Mouse (Mus musculus) liver, embryonic 14.5 days (tissue): ENCODE measurements around the gene Ptgs1.

Experiments
- CTCF ChIP-seq: IDR thresholded peaks from 2 replicates; pipeline ENCODE4 v1.5.1; 2016; ENCODE audit warnings: antibody characterized with exemption, low read depth, control low read depth
- EP300 ChIP-seq: IDR thresholded peaks from 2 replicates; pipeline ENCODE4 v1.6.1; 2016; ENCODE audit warnings: antibody characterized with exemption, low read depth

DNA sequence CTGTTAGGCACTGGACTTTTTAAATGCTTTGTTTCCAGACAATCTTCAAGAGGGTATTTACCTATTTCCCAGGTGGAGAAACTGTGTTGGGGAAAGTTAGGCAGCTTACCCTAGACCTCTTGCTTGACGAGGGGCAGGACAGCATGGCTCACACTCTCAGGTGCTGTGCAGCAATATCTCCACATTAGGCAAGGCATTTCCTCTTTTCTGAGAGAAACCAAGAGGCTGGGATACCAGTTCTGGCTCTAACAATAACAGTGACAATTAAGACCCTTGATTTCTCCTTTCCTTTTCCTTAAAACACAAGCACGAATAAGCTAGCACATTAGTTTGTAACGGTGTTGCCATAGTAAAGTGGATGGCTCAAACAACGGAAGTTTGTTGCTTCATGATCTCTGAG lies 40.9 kb downstream of the Ptgs1 start:
- no peak for TF ChIP-seq CTCF
- no peak for TF ChIP-seq EP300
